20 mouse cellular contexts compared by ENCODE assay signal in genomic region chr9:67013501-67013900, GRCm38 (mm10). TPM values are rescaled to one million over a fixed set of nuclear protein-coding genes. Genes with fewer than 3 reads are reported as not detected.
A peak's percentile ranks its signal among the peaks of the same experiment; 100 is the strongest.
DNase-seq lines count a peak whose midpoint lies in the region; ATAC-seq and TF ChIP-seq lines count a peak whose summit lies in the region.
"Had no signal": no experiment of that assay in that cellular context is flagged by ENCODE, and none has a peak within 500 bp of the region (broad histone marks: within the 10 kb centered on the region; RNA-seq: fewer than 3 reads in every experiment).

No protein-coding gene starts in this region.

- H3K36me3 ChIP-seq in MEL (ENCODE audit: control insufficient read depth in 1 of 2, insufficient read depth in 2 of 2, low read length in 2 of 2), result peaks cover 0 to 33% of the 10 kb centered on the region in 2 experiments; a peak in 2 of 4 replicates
- no peaks in the 10 kb centered on the region for H3K36me3 ChIP-seq in liver, embryonic 15.5 days (replicated peaks)
- H3K36me3 ChIP-seq in midbrain, embryonic 16.5 days (ENCODE audit: control insufficient read depth, insufficient read depth, low read length), result no peaks in the 10 kb centered on the region
- H3K36me3 ChIP-seq: forebrain, embryonic 12.5 days; hindbrain, embryonic 12.5 days; midbrain, embryonic 15.5 days had no signal

- H3K4me2 ChIP-seq in liver, embryonic 15.5 days, result no peak overlapping the region; the same call in 1 of the 2 replicates
- no peak overlapping the region for H3K4me2 ChIP-seq in midbrain, embryonic 16.5 days (ENCODE audit: low read length)
- H3K4me2 ChIP-seq: forebrain, embryonic 12.5 days; hindbrain, embryonic 12.5 days; midbrain, embryonic 15.5 days had no signal

- no peaks in the 10 kb centered on the region for H3K9me3 ChIP-seq in MEL (replicated peaks; ENCODE audit: insufficient read depth, low read length)
- H3K9me3 ChIP-seq in liver, embryonic 15.5 days (replicated peaks), result no peaks in the 10 kb centered on the region
- H3K9me3 ChIP-seq in midbrain, embryonic 16.5 days (replicated peaks; ENCODE audit: control insufficient read depth, low read length, poor library complexity, severe bottlenecking), result no peaks in the 10 kb centered on the region
- H3K9me3 ChIP-seq: forebrain, embryonic 12.5 days; hindbrain, embryonic 12.5 days; megakaryocyte, embryonic 14.5 days; midbrain, embryonic 15.5 days had no signal

- TF ChIP-seq CTCF in MEL (IDR thresholded peaks at IDR 0.05 in 2 of 3, conservative IDR thresholded peaks at IDR 0.05 in 1 of 3; ENCODE audit: control insufficient read depth in 1 of 3, insufficient read depth in 1 of 3, low read depth in 2 of 3, low read length in 3 of 3, poor library complexity in 1 of 3, severe bottlenecking in 1 of 3), result no peak

- peak; percentile 96 to 98 for TF ChIP-seq EP300 in MEL (IDR thresholded peaks at IDR 0.05; ENCODE audit: low read depth in 1 of 2, low read length in 2 of 2)

- peak; percentile 50; the same call in 1 of the 2 replicates for ATAC-seq in erythroid progenitor cell, adult 5-6 weeks (replicated peaks; ENCODE audit: low FRiP score, poor library complexity, severe bottlenecking)
- ATAC-seq in liver, embryonic 15.5 days (ENCODE audit: insufficient read depth), result peak; percentile 72
- no peak for ATAC-seq in midbrain, embryonic 16.5 days
- ATAC-seq: midbrain, embryonic 15.5 days had no signal

- H3K27ac ChIP-seq in MEL (ENCODE audit: control insufficient read depth, low read depth, low read length), result peak overlapping the region; percentile 89
- peak overlapping the region; percentile 59; the same call in 1 of the 2 replicates for H3K27ac ChIP-seq in liver, embryonic 15.5 days (replicated peaks)
- no peak overlapping the region for H3K27ac ChIP-seq in midbrain, embryonic 16.5 days (ENCODE audit: low read length)
- H3K27ac ChIP-seq: forebrain, embryonic 12.5 days; heart, adult 2 months; hindbrain, embryonic 12.5 days; layer of hippocampus, adult 2 months; midbrain, embryonic 15.5 days had no signal

- DNase-seq in 416B (ENCODE audit: low read depth) (peak; percentile 99), MEL (ENCODE audit: low read depth, low spot score) (peak; percentile 95), MN1 (ENCODE audit: low spot score) (no peak)
- DNase-seq in spleen, postnatal 14 days (ENCODE audit: low spot score in 2 of 2), result no peak
- DNase-seq: cerebellum, postnatal 10 days; gastrocnemius, postnatal 14 days; heart, adult 2 months; kidney, adult 2 months; kidney, postnatal 14 days; lung, adult 18-20 months; lung, postnatal 14 days; thymus, postnatal 25 days had no signal

- WGBS in liver, embryonic 15.5 days (ENCODE audit: insufficient replicate concordance), result 5% methylated on average over 2 of the region's 2 CpGs
- WGBS in midbrain, embryonic 16.5 days, result 77% methylated on average over 2 of the region's 2 CpGs

- no peak for TF ChIP-seq POLR2A in MEL (IDR thresholded peaks at IDR 0.05; ENCODE audit: control insufficient read depth in 1 of 2, insufficient read depth in 1 of 2, low read depth in 1 of 2, low read length in 2 of 2, poor library complexity in 1 of 2)

- H3K4me1 ChIP-seq in MEL (ENCODE audit: control insufficient read depth in 1 of 2, insufficient read depth in 2 of 2, low read length in 2 of 2), result peaks cover 7 to 41% of the 10 kb centered on the region in 2 experiments
- peaks cover 52% of the 10 kb centered on the region for H3K4me1 ChIP-seq in liver, embryonic 15.5 days (replicated peaks)
- H3K4me1 ChIP-seq in midbrain, embryonic 16.5 days (ENCODE audit: control insufficient read depth, insufficient read depth, low read length), result no peaks in the 10 kb centered on the region
- H3K4me1 ChIP-seq: forebrain, embryonic 12.5 days; hindbrain, embryonic 12.5 days; midbrain, embryonic 15.5 days had no signal

- H3K27me3 ChIP-seq in MEL (ENCODE audit: control insufficient read depth in 1 of 2, insufficient read depth in 2 of 2, low read length in 2 of 2), result no peaks in the 10 kb centered on the region
- H3K27me3 ChIP-seq in liver, embryonic 15.5 days, result no peaks in the 10 kb centered on the region
- no peaks in the 10 kb centered on the region for H3K27me3 ChIP-seq in midbrain, embryonic 16.5 days (ENCODE audit: control insufficient read depth, insufficient read depth, low read depth, low read length)
- H3K27me3 ChIP-seq: forebrain, embryonic 12.5 days; hindbrain, embryonic 12.5 days; megakaryocyte, embryonic 14.5 days; midbrain, embryonic 15.5 days had no signal

- H3K4me3 ChIP-seq in MEL (ENCODE audit: control insufficient read depth in 1 of 2, insufficient read depth in 1 of 2, low read depth in 2 of 2, low read length in 2 of 2), result no peak overlapping the region
- no peak overlapping the region for H3K4me3 ChIP-seq in liver, embryonic 15.5 days (replicated peaks)
- H3K4me3 ChIP-seq in midbrain, embryonic 16.5 days (ENCODE audit: low read depth, low read length), result no peak overlapping the region
- H3K4me3 ChIP-seq: forebrain, embryonic 12.5 days; heart, adult 2 months; hindbrain, embryonic 12.5 days; layer of hippocampus, adult 2 months; midbrain, embryonic 15.5 days had no signal

- no peak for TF ChIP-seq RAD21 in MEL (IDR thresholded peaks at IDR 0.05; ENCODE audit: low read depth, low read length)

- peak overlapping the region; percentile 42; the same call in 1 of the 2 replicates for H3K9ac ChIP-seq in MEL (ENCODE audit: control insufficient read depth, low read depth, low read length, poor library complexity, severe bottlenecking)
- H3K9ac ChIP-seq in liver, embryonic 15.5 days, result no peak overlapping the region
- H3K9ac ChIP-seq in midbrain, embryonic 16.5 days (ENCODE audit: low read depth, low read length), result no peak overlapping the region
- H3K9ac ChIP-seq: forebrain, embryonic 12.5 days; hindbrain, embryonic 12.5 days; midbrain, embryonic 15.5 days had no signal

- H3K79me2 ChIP-seq in MEL (ENCODE audit: control insufficient read depth, insufficient read depth, low read length, poor library complexity), result no peaks in the 10 kb centered on the region

TF ChIP-seq in MEL, 35 proteins besides CTCF, POLR2A, EP300 and RAD21 (continues in another document):
- TF ChIP-seq BHLHE40 (IDR thresholded peaks at IDR 0.05; ENCODE audit: borderline replicate concordance, low read depth, low read length) (no peak), GATA1 (IDR thresholded peaks at IDR 0.05; ENCODE audit: low read depth, low read length) (peak; percentile 98), MYB (IDR thresholded peaks at IDR 0.05; ENCODE audit: low read depth, low read length) (no peak), MAFK (IDR thresholded peaks at IDR 0.05; ENCODE audit: borderline replicate concordance, low read depth, low read length) (0 out of 2 replicates have a peak, but pooled peaks have one; percentile 61), KAT2A (conservative IDR thresholded peaks at IDR 0.05; ENCODE audit: low read depth, low read length) (no peak), GABPA (IDR thresholded peaks at IDR 0.05; ENCODE audit: low read depth, low read length) (peak; percentile 61), UBTF (IDR thresholded peaks at IDR 0.05; ENCODE audit: borderline replicate concordance, insufficient read depth, low read depth, low read length) (no peak), MYC (IDR thresholded peaks at IDR 0.05; ENCODE audit: low read depth, low read length) (peak; percentile 87), USF1 (IDR thresholded peaks at IDR 0.05; ENCODE audit: low read depth, low read length) (no peak), NRF1 (IDR thresholded peaks at IDR 0.05; ENCODE audit: insufficient read depth, low read depth, low read length, poor library complexity, severe bottlenecking) (no peak), ZC3H11A (IDR thresholded peaks at IDR 0.05; ENCODE audit: low read depth, low read length) (no peak), MAZ (IDR thresholded peaks at IDR 0.05; ENCODE audit: low read depth, low read length) (peak; percentile 77; the same call in 1 of the 2 replicates), MXI1 (IDR thresholded peaks at IDR 0.05; ENCODE audit: low read depth, low read length) (peak; percentile 64; the same call in 1 of the 2 replicates), CHD2 (IDR thresholded peaks at IDR 0.05; ENCODE audit: low read length) (0 out of 2 replicates have a peak, but pooled peaks have one; percentile 6), ZKSCAN1 (IDR thresholded peaks at IDR 0.05; ENCODE audit: low read depth, low read length) (no peak), USF2 (IDR thresholded peaks at IDR 0.05; ENCODE audit: borderline replicate concordance in 1 of 2, insufficient read depth in 1 of 2, low read depth in 1 of 2, low read length in 2 of 2) (no peak), RCOR1 (IDR thresholded peaks at IDR 0.05; ENCODE audit: low read depth, low read length) (peak; percentile 88), TBP (IDR thresholded peaks at IDR 0.05; ENCODE audit: low read depth, low read length) (peak; percentile 74), ZMIZ1 (IDR thresholded peaks at IDR 0.05; ENCODE audit: low read depth, low read length) (no peak), SMC3 (IDR thresholded peaks at IDR 0.05; ENCODE audit: low read depth, low read length) (no peak), ELF1 (IDR thresholded peaks at IDR 0.05; ENCODE audit: low read depth, low read length) (0 out of 2 replicates have a peak, but pooled peaks have one; percentile 28), MEF2A (IDR thresholded peaks at IDR 0.05; ENCODE audit: extremely low read depth, insufficient replicate concordance, low read depth, low read length, poor library complexity, severe bottlenecking) (no peak)

RNA-seq across cellular contexts. Expression of gene Tpm1, which starts 35.7 kb away (rescaled TPM):
- 38.2 and 56.5 TPM in 2 replicates for total RNA-seq in MEL (2012; rRNA removed)
- polyA plus RNA-seq in MEL (2012; ENCODE audit: insufficient read depth in 1 of 2, insufficient read length in 2 of 2, low read depth in 1 of 2, low replicate concordance in 2 of 2, missing spikeins in 1 of 2), result 100 to 1,000 TPM in 1 of 2 experiments, not detected in 1; 113 TPM
- total RNA-seq in erythroid progenitor cell, adult 5-6 weeks (2015; ENCODE audit: low replicate concordance), result 53.7 and 60.2 TPM in 2 replicates
- 68.7 and 75.5 TPM in 2 replicates for total RNA-seq in erythroid progenitor cell, adult 5-6 weeks (2017; ENCODE audit: low replicate concordance)
- polyA plus RNA-seq in liver, embryonic 15.5 days (2015; fragmentation: Nextera tagmentation; extraction: Ambion mirVana), result 117 and 136 TPM in 2 replicates
- polyA plus RNA-seq in midbrain, embryonic 16.5 days (2015; fragmentation: Nextera tagmentation; extraction: Ambion mirVana), result 156 and 159 TPM in 2 replicates

RNA-seq across cellular contexts. Expression of gene Lactb, which starts 38.2 kb away (rescaled TPM):
- total RNA-seq in MEL (2012; rRNA removed), result 27.0 and 28.9 TPM in 2 replicates
- polyA plus RNA-seq in MEL (2012; ENCODE audit: insufficient read depth in 1 of 2, insufficient read length in 2 of 2, low read depth in 1 of 2, low replicate concordance in 2 of 2, missing spikeins in 1 of 2), result 100 to 1,000 TPM in 1 of 2 experiments, 10 to 100 TPM in 1; 36.9 to 108 TPM
- total RNA-seq in erythroid progenitor cell, adult 5-6 weeks (2015; ENCODE audit: low replicate concordance), result 8.8 and 18.7 TPM in 2 replicates
- 7.7 and 12.5 TPM in 2 replicates for total RNA-seq in erythroid progenitor cell, adult 5-6 weeks (2017; ENCODE audit: low replicate concordance)
- polyA plus RNA-seq in liver, embryonic 15.5 days (2015; fragmentation: Nextera tagmentation; extraction: Ambion mirVana), result 4.7 and 4.8 TPM in 2 replicates
- polyA plus RNA-seq in midbrain, embryonic 16.5 days (2015; fragmentation: Nextera tagmentation; extraction: Ambion mirVana), result 10.2 and 11.1 TPM in 2 replicates

Comparison
In these comparisons a context has a peak if more than half of its experiments do, and no peak if none do; other contexts are left out.
1. DNase-seq: peak in 416B (single experiment) and MEL (single experiment); none in spleen, postnatal 14 days (0 of 2) and MN1 (single experiment).